Mouse (Mus musculus) G1E (cell line): ENCODE measurements around the gene Pla2g15.

Experiments used
- CTCF ChIP-seq: IDR thresholded peaks from 2 replicates; pipeline ENCODE4 v1.5.1; 2012; ENCODE audit warnings: low read depth, low read length, inconsistent platforms, mixed read lengths
- GATA1 ChIP-seq: IDR thresholded peaks from 2 replicates; pipeline ENCODE4 v1.6.1; 2012; ENCODE audit warnings: borderline replicate concordance, low read length, inconsistent platforms, mixed read lengths

- TF ChIP-seq CTCF (no peak), GATA1 (no peak)
Measured at GRCm38 (mm10) chr8:106133526-106133925, 16.7 kb upstream of the Pla2g15 start.
